Mouse (Mus musculus) skeletal muscle tissue, adult 2 months (tissue): ENCODE data around the gene Sppl2c.
A peak's percentile ranks its signal among the peaks of the same experiment; 100 is the strongest.
"Not testable (repeated sequence)": the region's sequence is repeated elsewhere in the genome, so short reads cannot be mapped to it uniquely, and the experiment has no call there.

Source experiments
- DNase-seq: peaks from one replicate; pipeline ENCODE4 v3.0.0-alpha.2; 2012; ENCODE audit warnings: low read depth, low spot score

Sppl2c gene

DNA sequence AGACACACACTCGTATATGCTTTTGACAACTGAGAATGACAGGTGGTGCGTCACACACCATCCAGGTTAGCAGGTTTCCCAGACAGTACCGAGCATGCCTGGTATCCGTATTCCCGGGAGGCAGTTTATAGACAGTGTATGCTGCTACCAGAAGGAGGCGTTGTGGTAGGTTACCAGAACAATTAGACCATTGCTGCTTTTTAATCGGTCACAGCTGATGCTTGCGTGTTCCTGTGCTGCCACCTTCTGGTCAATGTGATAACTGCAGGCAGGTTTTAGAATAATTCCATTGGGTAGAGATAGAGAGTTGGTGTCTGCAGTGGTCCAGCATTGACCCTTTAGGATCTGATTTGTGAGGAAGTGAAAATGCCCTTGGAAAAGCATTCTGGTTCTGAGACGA is 9.7 kb downstream of the Sppl2c start:
- peak; percentile 58 for DNase-seq

DNA sequence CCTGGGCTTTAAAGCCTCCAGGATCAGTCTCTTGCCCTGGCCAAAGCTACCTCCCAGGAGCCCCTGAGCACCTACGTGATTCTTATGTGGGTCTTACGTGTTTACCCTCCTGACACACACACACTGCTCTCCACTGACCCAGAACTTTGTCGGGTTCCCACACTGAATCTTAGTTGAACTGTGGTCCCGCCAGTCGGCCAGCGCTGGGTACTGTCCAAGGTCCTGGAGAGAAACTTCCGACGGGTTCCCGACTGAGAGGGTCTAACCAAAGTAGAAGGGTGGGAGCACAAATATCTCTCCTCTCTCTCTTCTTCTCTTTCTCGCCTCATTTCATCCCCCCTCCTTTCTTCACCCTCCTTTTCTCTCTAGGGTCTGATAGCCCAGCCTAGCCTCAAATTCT is 11.7 kb downstream of the Sppl2c start:
- DNase-seq: no peak

DNA sequence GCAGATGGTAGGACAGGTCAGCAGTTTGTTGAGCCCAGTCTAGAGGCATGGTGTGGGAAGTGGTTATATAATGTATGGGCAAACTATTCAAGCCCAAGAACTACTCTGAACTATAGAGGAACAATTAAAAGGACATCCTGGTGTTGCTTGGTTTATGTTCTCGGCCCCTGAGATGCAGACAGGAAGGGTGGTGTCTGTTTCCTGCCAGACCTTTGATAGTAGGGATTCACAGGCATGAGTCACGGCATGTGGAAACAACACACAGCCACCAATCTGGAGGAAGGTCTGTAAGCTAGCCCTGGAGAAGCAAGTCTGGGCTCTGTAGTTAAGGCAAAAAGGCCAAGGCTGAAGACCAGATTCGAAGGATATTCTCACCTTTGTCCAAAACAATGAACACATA is 17.1 kb downstream of the Sppl2c start:
- DNase-seq: no peak

DNA sequence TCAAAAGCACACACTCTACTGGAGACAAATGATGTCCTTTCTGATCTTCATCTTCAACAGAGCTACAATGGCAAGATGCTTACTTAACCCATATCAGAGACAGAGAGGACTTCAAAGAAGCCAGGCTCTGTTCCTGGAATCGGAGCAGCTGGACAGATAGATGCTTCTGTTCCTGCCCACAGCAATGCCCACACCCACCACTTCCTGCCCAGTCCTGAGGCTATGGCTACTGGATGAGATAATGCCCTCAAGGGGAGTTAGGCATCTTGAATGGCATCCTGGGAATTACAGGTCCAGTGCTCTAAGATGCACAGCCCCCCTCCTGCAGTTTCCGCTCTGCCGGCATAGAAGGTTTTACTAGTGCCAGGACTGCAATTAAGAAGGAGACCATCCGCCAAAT is 20.4 kb downstream of the Sppl2c start:
- DNase-seq: no peak

DNA sequence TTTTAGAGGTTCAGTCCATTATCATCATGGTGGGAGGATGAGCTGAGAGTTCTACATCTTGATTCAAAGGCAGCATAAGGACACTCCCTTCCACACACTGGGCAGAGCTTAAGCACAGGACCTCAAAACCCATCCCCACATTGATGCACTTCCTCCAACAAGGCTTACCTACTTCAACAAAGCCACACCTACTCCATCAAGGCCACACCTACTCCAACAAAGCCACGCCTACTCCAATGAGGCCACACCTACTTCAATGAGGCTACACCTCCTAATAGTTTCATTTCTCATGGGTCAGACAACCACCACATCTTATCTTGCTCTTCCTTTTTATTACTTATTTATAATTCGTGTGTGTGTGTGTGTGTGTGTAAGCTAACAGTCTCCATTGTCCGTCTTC is 22.9 kb downstream of the Sppl2c start:
- no peak for DNase-seq

DNA sequence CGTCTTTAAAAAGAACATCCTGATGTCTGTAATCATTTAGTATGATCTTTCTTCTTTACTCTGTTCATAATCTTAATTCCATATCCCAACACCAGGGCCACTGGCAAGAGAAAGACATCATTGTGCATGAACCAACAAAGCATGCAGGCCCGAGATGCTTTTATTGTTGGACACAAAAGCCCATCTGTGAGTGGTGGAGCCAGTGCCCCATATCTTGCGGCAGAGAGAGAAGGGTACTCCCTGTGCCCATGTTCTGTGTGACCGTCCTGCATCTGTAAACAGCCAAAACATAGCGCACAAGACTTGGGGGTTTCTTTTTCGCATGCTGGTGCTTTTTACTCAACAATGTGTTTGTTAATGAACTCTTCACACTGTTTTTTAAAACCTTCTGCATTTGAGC is 25.1 kb downstream of the Sppl2c start:
- no peak for DNase-seq

DNA sequence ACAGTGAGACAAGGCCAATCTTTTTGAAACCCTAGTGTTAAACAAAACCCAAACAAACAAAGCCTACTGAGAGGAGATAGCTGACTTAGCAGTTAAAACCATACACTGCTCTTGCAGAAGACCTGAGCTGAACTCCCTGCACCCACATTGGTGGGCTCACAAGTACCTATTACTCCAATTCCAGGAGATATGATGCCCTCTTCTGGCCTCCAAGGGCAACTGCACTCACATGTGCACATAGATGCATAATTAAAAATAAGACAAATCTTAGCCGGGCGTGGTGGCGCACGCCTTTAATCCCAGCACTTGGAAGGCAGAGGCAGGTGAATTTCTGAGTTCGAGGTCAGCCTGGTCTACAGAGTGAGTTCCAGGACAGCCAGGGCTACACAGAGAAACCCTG is 28.0 kb downstream of the Sppl2c start:
- not testable (repeated sequence) for DNase-seq

DNA sequence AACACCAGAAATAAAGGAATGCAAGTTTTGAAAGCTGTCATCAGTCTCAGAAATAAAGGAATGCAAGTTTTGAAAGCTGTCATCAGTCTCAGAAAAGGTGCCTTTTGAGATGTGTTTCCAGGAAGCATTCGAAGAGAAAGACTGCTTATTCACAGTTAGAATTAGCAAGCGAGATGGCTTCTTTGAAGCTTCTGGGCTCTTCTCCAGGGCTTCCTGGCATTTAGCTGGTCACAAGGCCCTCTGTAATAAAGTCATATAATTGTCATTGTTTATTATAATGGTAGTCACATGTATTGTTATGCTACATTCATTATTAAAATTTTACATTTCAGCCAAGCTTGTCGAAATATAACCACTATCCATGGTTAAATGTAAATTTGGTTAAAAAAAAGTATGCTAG is 31.9 kb downstream of the Sppl2c start:
- DNase-seq: no peak

DNA sequence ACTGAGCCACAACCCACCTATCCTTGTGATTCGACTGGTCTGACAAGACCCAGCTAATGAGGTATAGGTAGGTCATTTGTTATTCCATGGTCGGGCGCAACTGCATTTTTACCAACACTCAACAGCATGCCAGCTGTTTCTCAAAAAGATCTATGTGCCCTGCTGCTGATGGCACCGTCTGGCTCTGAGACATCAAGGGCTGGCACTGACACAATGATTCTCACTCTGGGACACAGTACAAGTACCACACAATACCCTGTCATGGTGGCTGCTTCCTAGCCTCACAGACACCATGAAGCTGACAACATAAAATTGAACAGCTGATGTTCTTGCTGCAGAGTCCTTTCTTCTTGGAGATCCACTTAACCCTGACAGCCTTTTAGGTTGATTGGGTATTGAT is 34.2 kb downstream of the Sppl2c start:
- DNase-seq: no peak

DNA sequence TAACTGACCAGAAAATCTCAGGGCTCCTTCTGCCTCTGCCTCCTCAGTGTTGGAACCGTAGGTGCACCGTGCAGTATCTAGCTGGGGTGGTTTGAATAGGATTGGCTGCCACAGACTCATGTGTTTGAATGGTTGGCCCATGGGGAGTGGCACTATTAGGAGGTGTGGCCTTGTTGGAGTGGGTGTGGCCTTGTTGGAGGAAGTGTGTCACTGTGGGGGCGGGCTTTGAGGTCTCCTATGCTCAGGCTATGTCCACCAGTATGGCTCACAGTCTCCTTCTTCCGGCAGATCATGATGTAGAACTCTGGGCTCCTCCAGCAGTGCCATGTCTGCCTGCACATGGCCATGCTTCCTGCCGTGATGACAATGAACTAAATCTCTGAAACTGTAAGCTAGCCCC is 35.6 kb downstream of the Sppl2c start:
- DNase-seq: no peak

DNA sequence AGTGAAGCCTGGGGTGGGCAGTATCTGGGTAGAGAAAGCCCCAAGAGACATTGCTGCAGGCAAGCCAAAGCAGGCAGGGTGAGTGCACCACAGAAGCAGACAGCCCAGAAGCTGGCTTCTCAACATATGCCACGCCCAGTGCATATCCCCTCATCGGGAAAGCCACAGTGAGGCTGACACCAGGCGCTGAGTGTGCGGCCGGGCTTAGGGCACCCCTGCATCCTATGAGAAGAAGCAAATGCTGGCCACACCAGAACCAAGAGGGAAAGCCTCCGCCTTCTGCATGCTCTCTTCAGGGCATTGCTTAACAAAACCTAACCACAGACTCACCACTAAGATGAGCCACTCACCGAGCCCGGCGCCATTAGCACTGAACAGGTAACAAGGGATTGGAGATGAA is 37.2 kb downstream of the Sppl2c start:
- no peak for DNase-seq

DNA sequence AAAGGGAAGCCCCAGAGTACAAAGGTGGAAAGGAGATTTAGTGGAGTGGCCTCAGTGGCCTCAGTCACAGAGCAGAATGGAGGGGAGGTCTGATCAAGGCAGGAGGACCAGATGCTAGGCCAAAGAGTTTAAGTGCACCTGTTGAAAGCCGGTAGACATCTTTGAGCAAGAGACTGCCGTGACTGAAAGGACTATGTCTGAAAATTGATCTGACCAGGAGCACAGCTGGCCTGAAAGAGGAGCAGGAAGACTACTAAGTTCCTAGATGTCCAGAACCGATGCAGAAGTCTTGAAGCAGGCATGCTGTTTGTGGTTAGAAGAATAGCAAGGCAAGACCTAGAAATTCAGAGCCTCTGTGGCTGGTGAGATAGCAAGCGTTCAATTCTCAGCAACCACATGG is 43.3 kb downstream of the Sppl2c start:
- DNase-seq: no peak

DNA sequence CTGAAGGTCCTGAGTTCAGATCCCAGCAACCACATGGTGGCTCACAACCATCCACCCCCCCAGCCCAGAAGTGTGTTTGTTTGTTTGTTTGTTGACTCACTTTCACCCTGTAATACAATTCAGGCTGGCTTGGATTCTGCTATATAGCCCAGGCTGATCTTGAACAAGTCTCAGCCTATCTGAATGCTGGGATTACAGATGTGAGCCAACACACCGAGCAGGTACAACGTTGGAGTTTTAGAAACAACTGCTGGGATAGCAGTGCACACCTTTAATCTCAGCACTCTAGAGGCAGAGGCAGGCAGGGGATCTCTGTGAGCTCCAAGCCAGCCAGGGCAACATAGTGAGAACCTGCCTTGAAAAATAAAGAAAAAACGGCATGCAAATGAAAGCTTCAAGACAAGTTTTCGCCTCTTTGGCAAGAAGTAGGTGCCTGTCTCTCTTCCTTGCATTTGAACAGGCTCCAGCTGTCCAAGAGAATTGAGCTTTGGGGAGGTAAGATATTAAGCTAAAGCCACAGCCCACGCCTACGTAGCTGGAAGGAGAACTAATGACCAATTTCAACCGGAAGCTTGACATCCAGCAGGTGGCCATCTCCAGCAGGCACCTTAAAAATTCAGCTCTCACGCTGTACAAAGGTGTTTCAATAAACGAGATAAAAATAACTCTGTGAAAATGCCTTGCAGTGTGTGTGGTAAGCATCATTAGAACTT is 44.1 kb downstream of the Sppl2c start:
- no peak for DNase-seq

DNA sequence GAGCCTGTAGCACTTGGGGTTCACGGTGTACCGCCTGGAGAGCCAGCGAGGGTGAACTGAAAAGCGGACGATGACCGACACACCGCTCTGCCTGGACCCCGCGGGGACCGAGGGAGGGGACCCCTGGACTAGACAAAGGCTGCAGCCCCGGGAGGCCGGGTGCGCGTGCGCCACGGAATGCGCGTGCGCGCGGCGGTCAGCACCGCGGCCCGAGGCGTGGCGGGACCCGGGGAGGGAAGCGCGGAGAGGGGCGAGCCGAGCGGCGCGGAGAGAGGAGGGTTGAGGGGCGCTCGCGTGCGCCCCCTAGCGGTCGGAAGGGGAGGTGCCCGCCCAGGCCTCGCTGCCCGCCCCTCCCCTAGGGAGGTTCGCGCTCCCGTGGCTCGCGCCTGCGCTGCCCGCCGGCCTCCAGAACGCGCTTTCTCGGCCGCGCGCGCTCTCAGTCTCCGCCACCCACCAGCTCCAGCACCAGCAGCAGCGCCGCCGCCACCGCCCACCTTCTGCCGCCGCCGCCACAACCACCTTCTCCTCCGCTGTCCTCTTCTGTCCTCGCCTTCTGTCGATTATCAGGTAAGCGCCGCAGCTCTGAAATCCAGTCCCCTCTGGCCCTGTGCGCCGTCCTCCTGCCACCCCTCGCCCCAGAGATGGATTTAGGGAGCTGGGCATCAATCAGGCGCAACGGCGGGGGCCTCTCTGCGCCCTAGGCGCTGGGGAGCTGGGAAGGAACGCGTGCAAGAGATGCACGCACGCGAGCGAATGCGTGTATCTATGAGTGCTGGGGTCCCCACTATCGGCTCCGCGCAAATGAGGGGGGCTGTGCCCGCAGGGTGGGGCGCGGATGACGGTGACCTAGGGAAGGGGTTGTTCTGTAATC is 45.1 kb downstream of the Sppl2c start, which contains the start of gene Mapt:
Gene Mapt (plus strand): TSS at position 350 of the 871 bp plus-strand sequence.
- DNase-seq: peak; percentile 90

DNA sequence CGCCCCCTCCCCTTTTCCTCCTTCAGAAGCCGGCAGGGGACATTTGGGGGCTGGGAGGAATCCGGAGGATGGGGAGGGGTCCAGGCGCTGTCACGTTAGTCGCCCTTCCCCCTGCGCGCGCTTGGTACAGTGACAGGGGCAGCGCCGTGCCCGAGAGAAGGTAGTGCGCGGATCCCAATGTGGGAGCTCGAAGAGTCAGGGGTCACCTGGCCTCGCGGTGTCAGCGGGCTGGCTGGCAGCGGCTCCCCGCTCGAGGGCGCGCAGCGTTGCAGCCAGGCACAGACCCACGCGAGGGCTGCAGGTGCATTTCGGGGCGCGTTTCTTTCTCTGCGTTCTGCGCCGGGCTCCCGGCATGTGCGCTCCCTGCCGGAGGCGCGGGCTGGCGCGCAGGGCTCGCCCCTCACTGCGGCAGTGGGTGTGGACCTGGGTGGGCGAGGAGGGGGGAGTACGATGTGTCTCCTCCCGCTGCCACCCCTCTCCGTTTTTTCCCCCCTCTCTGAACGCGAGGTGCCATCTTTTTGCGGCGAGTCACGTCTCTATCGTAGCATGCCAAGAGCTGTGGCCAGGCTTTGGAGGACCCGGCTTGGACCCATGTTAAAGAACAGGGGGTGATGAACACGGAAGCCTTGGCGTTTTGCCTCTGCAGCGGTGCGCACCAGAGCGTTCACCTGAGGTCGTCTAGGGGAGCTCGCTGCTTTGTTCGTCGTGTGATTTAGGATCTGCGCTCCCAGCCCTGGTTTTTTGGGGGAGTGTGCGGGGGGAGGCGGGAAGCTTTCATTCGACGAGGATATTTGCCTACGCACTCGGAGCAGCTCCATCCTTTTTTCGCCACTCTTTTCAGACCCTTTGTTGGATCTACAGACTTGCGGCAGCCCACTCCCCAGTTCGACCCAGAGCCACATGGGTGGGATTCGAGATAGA is 46.3 kb downstream of the Sppl2c start:
- no peak for DNase-seq

DNA sequence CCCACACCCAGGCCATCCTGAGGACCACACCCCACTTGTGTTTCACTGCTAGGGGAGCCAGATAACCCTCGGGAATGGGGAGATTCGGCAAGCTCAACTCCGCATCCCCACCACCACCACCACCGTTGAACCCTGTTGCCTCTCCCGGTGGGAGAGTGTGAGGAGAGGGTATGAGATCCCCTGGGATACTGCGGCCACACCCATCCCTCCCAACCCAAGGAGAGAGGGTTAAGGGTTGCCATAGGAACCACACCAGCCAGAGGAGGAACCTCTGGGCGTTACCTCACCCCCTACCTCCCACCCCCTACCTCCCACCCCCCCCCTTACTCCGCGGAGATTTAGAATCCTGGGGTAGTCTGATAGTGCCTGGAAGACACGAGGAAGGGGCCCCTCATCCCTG is 47.0 kb downstream of the Sppl2c start:
- no peak for DNase-seq

DNA sequence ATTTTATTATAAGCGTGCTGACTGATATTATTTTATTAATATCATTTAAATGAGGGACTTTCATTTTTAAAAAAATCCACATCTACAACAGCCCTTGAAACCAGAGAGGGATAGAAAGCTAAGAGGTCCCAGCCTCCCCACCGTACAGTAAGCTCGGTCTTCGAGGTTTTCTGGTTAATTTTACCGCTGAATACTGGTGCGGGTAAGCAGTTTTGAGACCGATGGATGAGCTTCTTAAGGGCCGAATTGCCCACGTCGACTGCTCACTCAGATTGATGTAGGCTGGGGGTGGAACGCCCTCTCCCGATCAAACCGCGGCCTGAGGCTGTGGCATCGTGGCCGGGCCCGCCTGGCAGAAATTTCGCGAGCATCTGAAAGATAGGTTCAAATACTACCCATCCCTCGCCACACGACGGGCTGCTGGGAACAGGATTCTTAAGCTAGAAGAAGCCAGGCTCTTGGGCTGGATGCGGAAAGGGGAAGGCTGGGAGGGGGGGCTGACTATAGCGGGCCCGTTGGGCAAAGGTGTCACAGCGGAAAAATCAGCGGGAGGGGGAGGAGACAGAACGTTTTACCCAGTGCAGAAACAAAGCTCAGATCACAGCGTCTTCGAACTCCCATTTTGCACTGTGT is 47.6 kb downstream of the Sppl2c start:
- DNase-seq: no peak

DNA sequence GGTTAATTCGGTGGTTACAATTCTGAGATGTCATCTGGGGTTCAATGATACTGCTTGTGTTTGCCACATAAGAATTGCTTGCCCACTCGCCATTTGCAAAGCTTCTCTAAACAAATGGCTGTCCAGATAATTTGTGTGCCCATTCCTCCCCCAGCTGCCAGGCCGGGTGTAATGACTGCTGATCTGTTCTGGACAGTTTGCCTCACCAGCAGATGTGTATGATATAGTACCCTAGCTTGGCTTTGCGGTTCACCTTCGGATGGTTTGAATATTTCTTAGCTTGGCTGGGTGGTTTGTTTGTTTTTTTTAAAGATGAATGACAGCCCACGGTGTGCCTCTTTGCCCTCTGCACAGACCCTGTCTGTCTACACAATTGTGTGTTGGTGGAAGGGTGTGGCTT is 48.6 kb downstream of the Sppl2c start:
- no peak for DNase-seq

DNA sequence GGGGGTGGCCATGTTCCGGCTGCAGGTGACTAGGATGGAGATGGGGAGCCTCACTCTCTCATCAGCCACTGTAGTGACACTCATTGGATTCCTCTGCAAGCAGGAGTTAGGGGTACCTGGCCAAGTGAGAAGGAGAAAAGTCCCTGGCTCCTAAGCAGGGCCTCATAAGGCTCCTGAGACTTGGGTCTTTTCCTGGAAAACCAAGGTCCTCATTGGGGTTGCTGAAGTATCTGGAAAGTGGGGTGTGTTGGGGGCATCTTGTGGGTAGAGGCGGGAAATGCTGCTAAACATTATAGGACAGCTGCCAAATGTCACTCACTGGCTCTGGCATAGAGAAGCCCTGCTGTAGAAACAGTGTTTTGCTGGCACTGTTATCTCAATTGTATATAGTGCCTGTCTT is 49.8 kb downstream of the Sppl2c start:
- DNase-seq: no peak

DNA sequence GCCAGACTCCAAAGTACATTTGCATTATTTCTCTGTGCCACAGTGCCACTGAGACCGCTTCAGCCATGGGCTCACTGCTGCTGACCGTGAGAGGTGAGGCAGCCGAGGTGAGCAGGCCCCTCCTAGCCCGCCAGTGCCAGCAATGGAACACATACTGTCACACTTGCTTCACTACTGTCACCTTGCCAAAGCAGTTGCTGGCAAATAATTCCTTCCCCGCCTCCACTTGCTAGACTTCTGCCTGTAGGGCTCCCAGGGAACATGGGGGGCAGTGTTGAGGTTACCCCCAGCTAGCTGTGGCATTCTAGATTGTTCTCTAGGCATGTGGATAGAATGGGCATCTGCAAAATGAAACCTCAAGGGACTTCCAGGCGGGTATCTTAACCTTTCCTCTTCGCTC is 51.1 kb downstream of the Sppl2c start:
- DNase-seq: peak; percentile 87

DNA sequence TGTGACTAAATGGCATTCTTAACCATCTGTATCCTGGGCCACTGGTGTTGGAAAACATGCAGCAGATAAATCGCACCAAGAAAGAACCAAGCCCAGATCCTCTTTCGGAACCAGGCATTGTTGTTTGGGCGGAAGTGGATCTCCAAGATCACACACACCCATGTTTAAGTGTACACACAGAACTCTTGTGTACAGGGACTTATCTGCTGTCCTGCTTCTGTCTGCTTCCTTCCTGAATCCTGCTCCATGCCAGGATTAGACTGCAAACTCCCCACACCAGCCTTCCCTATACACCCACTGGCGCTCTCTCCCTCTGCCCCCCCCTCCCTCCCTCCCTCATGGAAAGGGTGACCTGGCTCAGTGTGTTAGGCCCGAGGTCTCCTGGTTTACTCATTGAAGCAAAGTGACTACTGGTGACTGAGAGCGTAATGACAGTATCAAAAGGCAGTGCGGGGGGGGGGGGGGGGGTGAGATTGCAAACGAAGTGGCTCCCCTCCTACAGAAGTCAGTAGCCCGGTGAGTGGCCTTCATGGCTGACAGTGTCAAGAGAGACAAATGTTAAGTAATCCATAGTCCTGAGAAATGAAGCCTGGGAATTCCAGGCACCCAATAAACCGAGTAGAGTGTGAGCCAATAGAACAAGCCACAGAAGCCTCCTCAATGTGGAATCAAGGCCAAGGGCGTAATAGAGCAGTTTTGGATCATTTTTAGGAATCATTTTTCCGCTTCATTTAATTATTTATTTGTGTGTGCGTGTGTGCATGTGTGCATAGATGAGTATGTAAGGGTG is 52.0 kb downstream of the Sppl2c start:
- DNase-seq: no peak
